Mouse (Mus musculus): ENCODE data around the gene Tmem159. TPM values are rescaled to one million over a fixed set of nuclear protein-coding genes. Genes with fewer than 3 reads are reported as not detected.

Gene Tmem159
- polyA plus RNA-seq, 1 experiment from 2014 or later: 3.7 TPM

DNA sequence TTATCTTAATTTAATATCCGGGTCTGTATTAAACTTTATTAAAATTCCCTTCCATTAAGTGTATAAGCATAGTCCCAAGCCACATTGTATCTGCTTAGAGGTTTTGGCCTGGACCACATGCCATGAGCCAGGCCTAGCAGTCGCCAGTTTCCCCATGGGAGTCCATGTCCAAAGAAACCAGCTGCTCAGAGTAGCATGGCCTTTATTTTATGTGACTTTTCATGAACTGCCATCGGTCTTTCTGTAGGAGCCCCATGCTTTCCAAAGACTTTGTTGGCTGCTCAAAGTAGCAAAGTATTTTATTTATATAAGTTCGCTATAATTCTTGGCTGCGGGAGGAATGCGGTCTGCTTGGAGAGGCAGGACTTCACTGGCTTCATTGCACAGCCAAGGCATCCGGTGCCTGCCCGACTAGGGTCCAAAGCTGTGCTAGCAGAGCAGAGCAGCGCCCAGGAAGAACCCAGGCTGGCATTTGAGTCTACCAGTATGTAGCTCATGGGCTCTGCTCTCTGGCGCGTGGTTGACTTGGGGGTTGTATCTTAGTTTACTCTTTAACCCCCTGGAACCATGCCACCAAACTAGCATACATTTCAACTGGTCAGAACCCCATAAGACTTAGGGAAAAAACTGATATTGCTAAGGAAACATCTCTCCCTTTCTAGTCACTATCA, 61.6 kb downstream of the Tmem159 start:
- no peak overlapping the region for H3K4me3 ChIP-seq (ENCODE audit: low read depth, low read length)
- H3K4me1 ChIP-seq (ENCODE audit: insufficient read depth): no peaks in the 10 kb centered on the region
- WGBS (ENCODE audit: insufficient replicate concordance): 83% methylated on average over 11 of the region's 11 CpGs
- no peak overlapping the region for H3K9ac ChIP-seq (replicated peaks)
- no peaks in the 10 kb centered on the region for H3K9me3 ChIP-seq (ENCODE audit: low read length)
- no peak for TF ChIP-seq CTCF (IDR thresholded peaks at IDR 0.05; ENCODE audit: low read depth)
- no peak overlapping the region for H3K4me2 ChIP-seq (ENCODE audit: low read depth, low read length)
- H3K27ac ChIP-seq (ENCODE audit: low read depth): no peak overlapping the region
- DNase-seq: no peak
- H3K36me3 ChIP-seq (replicated peaks; ENCODE audit: insufficient read depth, low read length): no peaks in the 10 kb centered on the region
- no peaks in the 10 kb centered on the region for H3K27me3 ChIP-seq (ENCODE audit: insufficient read depth, low read length)
- no peak for ATAC-seq

Other genes starting within 250 kb of the Tmem159 start
- 4.5 TPM in 2 replicates for gene Lyrm1, start 206.5 kb upstream of the Tmem159 start, polyA plus RNA-seq (2015; fragmentation: Nextera tagmentation; extraction: Ambion mirVana)
- 3.4 and 3.8 TPM in 2 replicates for gene Dcun1d3, start 206.1 kb upstream of the Tmem159 start, polyA plus RNA-seq (2015; fragmentation: Nextera tagmentation; extraction: Ambion mirVana)
- gene Dnah3, start 7.1 kb upstream of the Tmem159 start, polyA plus RNA-seq (2015; fragmentation: Nextera tagmentation; extraction: Ambion mirVana): not detected in 2 replicates
- not detected in 2 replicates for gene Zp2, start 42.9 kb downstream of the Tmem159 start, polyA plus RNA-seq (2015; fragmentation: Nextera tagmentation; extraction: Ambion mirVana)
- gene Anks4b, start 71.5 kb downstream of the Tmem159 start, polyA plus RNA-seq (2015; fragmentation: Nextera tagmentation; extraction: Ambion mirVana): 2.4 and 3.0 TPM in 2 replicates
- 0.27 and 0.29 TPM in 2 replicates for gene Crym, start 99.8 kb downstream of the Tmem159 start, polyA plus RNA-seq (2015; fragmentation: Nextera tagmentation; extraction: Ambion mirVana)
- gene Abca14, start 101.6 kb downstream of the Tmem159 start, polyA plus RNA-seq (2015; fragmentation: Nextera tagmentation; extraction: Ambion mirVana): 0.20 TPM in 2 replicates
- gene Abca15, start 226.3 kb downstream of the Tmem159 start, polyA plus RNA-seq (2015; fragmentation: Nextera tagmentation; extraction: Ambion mirVana): not detected in 2 replicates

Measured in liver, postnatal 0 days (tissue).